Mouse (Mus musculus): Measurements from ENCODE around the gene Itgb4. TPM values are rescaled to one million over a fixed set of nuclear protein-coding genes. Genes with fewer than 3 reads are reported as not detected.

The Itgb4 gene
- polyA plus RNA-seq, 1 experiment from 2014 or later: 0.82 TPM

DNA sequence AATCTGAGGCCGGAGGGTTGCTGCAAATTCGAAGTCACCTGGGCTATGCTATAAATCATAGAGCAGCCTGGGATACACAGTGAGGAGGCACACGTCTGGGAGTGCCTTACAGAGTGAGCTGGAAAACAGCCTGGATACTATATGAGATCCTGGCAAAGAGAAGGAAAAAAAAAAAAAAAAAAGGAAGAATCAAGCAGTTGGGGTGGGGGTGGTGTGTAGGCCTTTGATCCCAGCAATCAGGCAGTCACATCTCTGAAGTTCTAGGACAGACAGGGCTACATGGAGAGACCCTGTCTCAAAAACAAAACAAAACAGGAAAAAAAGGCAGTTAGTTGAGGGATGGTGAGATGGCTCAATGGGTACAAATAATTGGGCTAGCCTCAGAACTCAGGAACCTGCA lies 62.2 kb downstream of the Itgb4 start:
- 89% methylated on average over 3 of the region's 3 CpGs for WGBS
- Histone ChIP-seq H3K27me3 (ENCODE audit: control insufficient read depth, insufficient read depth, low read length) (no peaks in the 10 kb centered on the region), H3K4me2 (replicated peaks; ENCODE audit: low read depth, low read length) (no peak overlapping the region), H3K36me3 (ENCODE audit: control insufficient read depth, insufficient read depth, low read length) (peaks cover 7% of the 10 kb centered on the region; the same call in 1 of the 2 replicates), H3K9me3 (ENCODE audit: control insufficient read depth, low read length) (no peaks in the 10 kb centered on the region), H3K4me1 (replicated peaks; ENCODE audit: control insufficient read depth, insufficient read depth, low read length) (no peaks in the 10 kb centered on the region; the same call in 1 of the 2 replicates), H3K9ac (ENCODE audit: low read depth, low read length) (no peak overlapping the region), H3K4me3 (ENCODE audit: low read depth, low read length) (no peak overlapping the region), H3K27ac (ENCODE audit: low read depth, low read length) (no peak overlapping the region)
- DNase-seq (ENCODE audit: low spot score): no peak
- ATAC-seq (ENCODE audit: low FRiP score): no peak

DNA sequence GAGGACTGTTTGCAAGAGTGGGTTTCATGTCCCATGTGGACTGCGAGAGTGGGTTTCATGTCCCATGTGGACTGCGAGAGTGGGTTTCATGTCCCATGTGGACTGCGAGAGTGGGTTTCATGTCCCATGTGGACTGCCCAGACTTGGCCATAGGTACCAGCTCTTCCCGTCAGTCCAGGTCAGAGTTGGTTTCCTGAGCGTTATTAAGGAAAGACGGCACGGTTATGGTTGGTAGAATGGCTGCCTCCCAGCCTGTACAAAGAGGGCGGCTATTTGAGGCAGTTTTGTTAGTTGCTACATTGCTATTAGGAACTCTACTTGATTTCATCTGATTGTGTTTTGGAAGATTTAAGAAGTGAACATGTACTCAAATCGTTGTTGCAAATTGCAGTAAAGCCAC lies 63.3 kb downstream of the Itgb4 start:
- H3K36me3 ChIP-seq (ENCODE audit: control insufficient read depth, insufficient read depth, low read length): peaks cover 10% of the 10 kb centered on the region; the same call in 1 of the 2 replicates
- no peak for DNase-seq (ENCODE audit: low spot score)
- 97% methylated on average over 9 of the region's 9 CpGs for WGBS
- H3K9me3 ChIP-seq (ENCODE audit: control insufficient read depth, low read length): no peaks in the 10 kb centered on the region
- no peak overlapping the region for H3K4me2 ChIP-seq (replicated peaks; ENCODE audit: low read depth, low read length)
- no peaks in the 10 kb centered on the region for H3K4me1 ChIP-seq (replicated peaks; ENCODE audit: control insufficient read depth, insufficient read depth, low read length)
- no peak overlapping the region for H3K9ac ChIP-seq (ENCODE audit: low read depth, low read length)
- ATAC-seq (ENCODE audit: low FRiP score): no peak
- H3K27me3 ChIP-seq (ENCODE audit: control insufficient read depth, insufficient read depth, low read length): no peaks in the 10 kb centered on the region
- H3K27ac ChIP-seq (ENCODE audit: low read depth, low read length): no peak overlapping the region
- H3K4me3 ChIP-seq (ENCODE audit: low read depth, low read length): no peak overlapping the region

- WGBS: 94% methylated on average over 6 of the region's 6 CpGs
- ATAC-seq (ENCODE audit: low FRiP score): no peak
- peaks cover 10% of the 10 kb centered on the region; the same call in 1 of the 2 replicates for H3K36me3 ChIP-seq (ENCODE audit: control insufficient read depth, insufficient read depth, low read length)
Measured at GRCm38 (mm10) chr11:116040593-116040992, 66.1 kb downstream of the Itgb4 start.

GRCm38 (mm10) chr11:116041833-116042232 lies 67.3 kb downstream of the Itgb4 start:
- Histone ChIP-seq H3K4me3 (ENCODE audit: low read depth, low read length) (no peak overlapping the region), H3K27ac (ENCODE audit: low read depth, low read length) (no peak overlapping the region), H3K9ac (ENCODE audit: low read depth, low read length) (no peak overlapping the region), H3K27me3 (ENCODE audit: control insufficient read depth, insufficient read depth, low read length) (no peaks in the 10 kb centered on the region), H3K9me3 (ENCODE audit: control insufficient read depth, low read length) (no peaks in the 10 kb centered on the region), H3K36me3 (ENCODE audit: control insufficient read depth, insufficient read depth, low read length) (peaks cover 10% of the 10 kb centered on the region; the same call in 1 of the 2 replicates), H3K4me2 (replicated peaks; ENCODE audit: low read depth, low read length) (no peak overlapping the region), H3K4me1 (replicated peaks; ENCODE audit: control insufficient read depth, insufficient read depth, low read length) (no peaks in the 10 kb centered on the region)
- DNase-seq (ENCODE audit: low spot score) (no peak), ATAC-seq (ENCODE audit: low FRiP score) (no peak)
- 97% methylated on average over 2 of the region's 2 CpGs for WGBS

More at GRCm38 (mm10) chr11:116040593-116040992, 66.1 kb downstream of the Itgb4 start:
- H3K4me3 ChIP-seq (ENCODE audit: low read depth, low read length): no peak overlapping the region
- no peaks in the 10 kb centered on the region for H3K4me1 ChIP-seq (replicated peaks; ENCODE audit: control insufficient read depth, insufficient read depth, low read length)
- H3K27ac ChIP-seq (ENCODE audit: low read depth, low read length): no peak overlapping the region
- H3K9ac ChIP-seq (ENCODE audit: low read depth, low read length): no peak overlapping the region
- no peaks in the 10 kb centered on the region for H3K27me3 ChIP-seq (ENCODE audit: control insufficient read depth, insufficient read depth, low read length)
- DNase-seq (ENCODE audit: low spot score): no peak
- no peaks in the 10 kb centered on the region for H3K9me3 ChIP-seq (ENCODE audit: control insufficient read depth, low read length)
- no peak overlapping the region for H3K4me2 ChIP-seq (replicated peaks; ENCODE audit: low read depth, low read length)

DNA sequence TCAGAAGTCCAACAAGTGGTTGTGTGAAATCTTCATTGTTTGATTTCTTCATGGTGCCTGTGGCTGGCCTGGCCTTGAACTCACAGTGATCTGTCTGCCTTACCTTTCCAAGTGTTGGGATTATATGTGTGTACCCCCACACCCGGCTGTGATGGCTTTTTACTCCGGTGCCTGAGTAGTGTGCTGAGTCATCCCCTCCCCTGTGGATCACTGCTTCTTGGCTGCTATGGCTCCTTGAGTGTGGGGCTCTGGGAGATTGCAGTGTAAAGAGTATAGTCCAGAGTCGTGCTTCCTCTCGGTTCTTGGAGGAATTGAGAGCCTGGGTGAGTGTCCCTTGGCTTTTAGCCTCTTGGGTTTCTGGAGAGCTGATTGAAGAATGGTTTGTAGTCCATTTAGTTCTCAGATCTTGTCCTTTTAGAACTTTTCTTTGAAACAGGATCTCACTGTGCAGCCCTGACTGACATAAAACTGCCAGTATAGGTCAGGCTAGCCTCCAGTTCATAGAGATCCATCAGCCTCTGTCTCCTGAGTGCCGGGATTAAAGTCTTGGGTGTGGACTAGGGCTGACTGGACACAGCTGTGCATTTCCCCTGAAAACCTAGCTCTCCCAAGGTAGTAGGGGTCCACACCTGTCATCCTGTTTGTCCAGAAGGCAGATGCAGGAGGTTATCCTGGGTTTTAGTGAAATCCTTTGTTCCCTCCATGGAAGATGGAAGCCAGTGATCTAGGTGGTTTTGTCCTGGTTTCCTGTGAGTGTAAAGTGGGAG lies 68.0 kb downstream of the Itgb4 start:
- Histone ChIP-seq H3K4me3 (ENCODE audit: low read depth, low read length) (no peak overlapping the region), H3K27me3 (ENCODE audit: control insufficient read depth, insufficient read depth, low read length) (no peaks in the 10 kb centered on the region), H3K9me3 (ENCODE audit: control insufficient read depth, low read length) (no peaks in the 10 kb centered on the region), H3K4me1 (replicated peaks; ENCODE audit: control insufficient read depth, insufficient read depth, low read length) (no peaks in the 10 kb centered on the region), H3K36me3 (ENCODE audit: control insufficient read depth, insufficient read depth, low read length) (peaks cover 10% of the 10 kb centered on the region; the same call in 1 of the 2 replicates), H3K27ac (ENCODE audit: low read depth, low read length) (no peak overlapping the region), H3K4me2 (replicated peaks; ENCODE audit: low read depth, low read length) (no peak overlapping the region), H3K9ac (ENCODE audit: low read depth, low read length) (no peak overlapping the region)
- DNase-seq (ENCODE audit: low spot score) (no peak), ATAC-seq (ENCODE audit: low FRiP score) (no peak)
- WGBS: 91% methylated on average over 5 of the region's 5 CpGs

DNA sequence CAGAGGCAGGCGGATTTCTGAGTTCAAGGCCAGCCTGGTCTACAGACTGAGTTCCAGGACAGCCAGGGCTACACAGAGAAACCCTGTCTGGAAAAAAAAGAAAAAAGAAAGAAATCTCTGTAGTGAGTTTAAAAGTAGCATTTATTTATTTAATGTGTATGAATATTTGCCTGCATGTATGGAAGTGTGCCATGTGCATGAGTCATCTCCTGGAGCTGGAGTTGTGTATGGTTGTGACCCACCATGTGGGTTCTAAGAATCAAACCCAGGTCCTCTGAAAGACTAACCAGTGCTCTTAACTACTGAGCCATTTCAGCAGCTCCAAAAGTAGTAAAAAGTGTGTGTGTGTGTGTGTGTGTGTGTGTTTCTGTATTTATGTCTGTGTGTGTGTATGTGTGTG lies 68.8 kb downstream of the Itgb4 start:
- Histone ChIP-seq H3K4me3 (ENCODE audit: low read depth, low read length) (no peak overlapping the region), H3K4me2 (replicated peaks; ENCODE audit: low read depth, low read length) (no peak overlapping the region), H3K27ac (ENCODE audit: low read depth, low read length) (no peak overlapping the region), H3K36me3 (ENCODE audit: control insufficient read depth, insufficient read depth, low read length) (peaks cover 10% of the 10 kb centered on the region), H3K4me1 (replicated peaks; ENCODE audit: control insufficient read depth, insufficient read depth, low read length) (no peaks in the 10 kb centered on the region), H3K9ac (ENCODE audit: low read depth, low read length) (no peak overlapping the region), H3K9me3 (ENCODE audit: control insufficient read depth, low read length) (no peaks in the 10 kb centered on the region), H3K27me3 (ENCODE audit: control insufficient read depth, insufficient read depth, low read length) (no peaks in the 10 kb centered on the region)
- 96% methylated on average over 1 of the region's 1 CpGs for WGBS
- DNase-seq (ENCODE audit: low spot score) (no peak), ATAC-seq (ENCODE audit: low FRiP score) (no peak)

- H3K4me1 ChIP-seq (replicated peaks; ENCODE audit: control insufficient read depth, insufficient read depth, low read length): no peaks in the 10 kb centered on the region
- no peak overlapping the region for H3K4me2 ChIP-seq (replicated peaks; ENCODE audit: low read depth, low read length)
- H3K9ac ChIP-seq (ENCODE audit: low read depth, low read length): no peak overlapping the region
- no peaks in the 10 kb centered on the region for H3K9me3 ChIP-seq (ENCODE audit: control insufficient read depth, low read length)
- ATAC-seq (ENCODE audit: low FRiP score) (no peak), DNase-seq (ENCODE audit: low spot score) (no peak)
- H3K4me3 ChIP-seq (ENCODE audit: low read depth, low read length): no peak overlapping the region
- no peak overlapping the region for H3K27ac ChIP-seq (ENCODE audit: low read depth, low read length)
- H3K27me3 ChIP-seq (ENCODE audit: control insufficient read depth, insufficient read depth, low read length): no peaks in the 10 kb centered on the region
- peaks cover 26% of the 10 kb centered on the region for H3K36me3 ChIP-seq (ENCODE audit: control insufficient read depth, insufficient read depth, low read length)
- WGBS: 97% methylated on average over 6 of the region's 6 CpGs
Measured at GRCm38 (mm10) chr11:116045173-116045572, 70.7 kb downstream of the Itgb4 start.

- DNase-seq (ENCODE audit: low spot score) (no peak), ATAC-seq (ENCODE audit: low FRiP score) (no peak)
- 93% methylated on average over 2 of the region's 2 CpGs for WGBS
Measured at GRCm38 (mm10) chr11:116049610-116050009, 75.1 kb downstream of the Itgb4 start.

GRCm38 (mm10) chr11:116050196-116050595 lies 75.7 kb downstream of the Itgb4 start:
- no peak overlapping the region for H3K9ac ChIP-seq (ENCODE audit: low read depth, low read length)
- no peaks in the 10 kb centered on the region for H3K9me3 ChIP-seq (ENCODE audit: control insufficient read depth, low read length)
- DNase-seq (ENCODE audit: low spot score) (no peak), ATAC-seq (ENCODE audit: low FRiP score) (no peak)
- peaks cover 32% of the 10 kb centered on the region for H3K36me3 ChIP-seq (ENCODE audit: control insufficient read depth, insufficient read depth, low read length)
- H3K4me2 ChIP-seq (replicated peaks; ENCODE audit: low read depth, low read length): no peak overlapping the region
- H3K4me1 ChIP-seq (replicated peaks; ENCODE audit: control insufficient read depth, insufficient read depth, low read length): no peaks in the 10 kb centered on the region
- H3K27me3 ChIP-seq (ENCODE audit: control insufficient read depth, insufficient read depth, low read length): no peaks in the 10 kb centered on the region
- no peak overlapping the region for H3K27ac ChIP-seq (ENCODE audit: low read depth, low read length)
- no peak overlapping the region for H3K4me3 ChIP-seq (ENCODE audit: low read depth, low read length)
- 86% methylated on average over 4 of the region's 4 CpGs for WGBS

More at GRCm38 (mm10) chr11:116049610-116050009, 75.1 kb downstream of the Itgb4 start:
- Histone ChIP-seq H3K27ac (ENCODE audit: low read depth, low read length) (no peak overlapping the region), H3K4me3 (ENCODE audit: low read depth, low read length) (no peak overlapping the region), H3K9me3 (ENCODE audit: control insufficient read depth, low read length) (no peaks in the 10 kb centered on the region), H3K4me2 (replicated peaks; ENCODE audit: low read depth, low read length) (no peak overlapping the region), H3K27me3 (ENCODE audit: control insufficient read depth, insufficient read depth, low read length) (no peaks in the 10 kb centered on the region), H3K9ac (ENCODE audit: low read depth, low read length) (no peak overlapping the region), H3K36me3 (ENCODE audit: control insufficient read depth, insufficient read depth, low read length) (peaks cover 32% of the 10 kb centered on the region), H3K4me1 (replicated peaks; ENCODE audit: control insufficient read depth, insufficient read depth, low read length) (no peaks in the 10 kb centered on the region)
